Mouse (Mus musculus) C2C12 (cell line): ENCODE data around the gene Smim5. TPM values are rescaled to one million over a fixed set of nuclear protein-coding genes. Genes with fewer than 3 reads are reported as not detected.

Source experiments
- H3K27me3 ChIP-seq: one replicate; pipeline ENCODE4 v1.6.1; 2011; ENCODE audit not compliant: control insufficient read depth, insufficient read depth, insufficient read length
- H3K36me3 ChIP-seq: one replicate; pipeline ENCODE4 v1.6.1; 2011; ENCODE audit not compliant: control insufficient read depth, insufficient read depth
- H3K4me3 ChIP-seq: one replicate; pipeline ENCODE4 v1.5.1; 2011; ENCODE audit warnings: mild to moderate bottlenecking, control low read depth; ENCODE audit not compliant: poor library complexity, insufficient read depth, severe bottlenecking
- H3K79me2 ChIP-seq: one replicate; pipeline ENCODE4 v1.6.1; 2011; ENCODE audit not compliant: control insufficient read depth, insufficient read depth
- H3K79me3 ChIP-seq: one replicate; pipeline ENCODE4 v1.6.1; 2011; ENCODE audit warnings: low read depth, control low read depth
- H3ac ChIP-seq: one replicate; pipeline ENCODE3; 2011; ENCODE audit warnings: low read depth; ENCODE audit not compliant: control insufficient read depth, insufficient read length
- CEBPB ChIP-seq: IDR thresholded peaks from one replicate; pipeline ENCODE4 v1.6.1; 2011; ENCODE audit warnings: low read depth, mild to moderate bottlenecking, control low read depth, moderate library complexity
- CTCF ChIP-seq: IDR thresholded peaks from one replicate; pipeline ENCODE4 v1.5.1; 2011; ENCODE audit not compliant: control insufficient read depth, insufficient read depth, insufficient read length
- FOSL1 ChIP-seq: IDR thresholded peaks from one replicate; pipeline ENCODE4 v1.8.0; 2011; ENCODE audit warnings: mild to moderate bottlenecking, low read length; ENCODE audit not compliant: poor library complexity, insufficient read depth, severe bottlenecking
- MAX ChIP-seq: IDR thresholded peaks from one replicate; pipeline ENCODE4 v1.6.1; 2011; ENCODE audit warnings: mild to moderate bottlenecking, control low read depth
- MYOD1 ChIP-seq: IDR thresholded peaks from one replicate; pipeline ENCODE4 v1.6.1; 2011; ENCODE audit warnings: low read depth; ENCODE audit not compliant: control insufficient read depth, insufficient read length
- MYOG ChIP-seq: IDR thresholded peaks from one replicate; pipeline ENCODE4 v1.6.1; 2011; ENCODE audit not compliant: control insufficient read depth, insufficient read length; ENCODE audit errors: extremely low read depth
- USF1 ChIP-seq: IDR thresholded peaks from one replicate; pipeline ENCODE4 v1.6.1; 2011; ENCODE audit warnings: low read depth, mild to moderate bottlenecking, control low read depth, moderate library complexity
- polyA plus RNA-seq: library from polyadenylated mRNA; unstranded; fragments of >200 nt; fragmentation: generic; extraction: Trizol; gene quantifications from one replicate; pipeline ENCODE4 v1.2.1, GENCODE M21; 2012; ENCODE audit warnings: missing spikeins

The Smim5 gene
- polyA plus RNA-seq, 1 experiment = 0.53 TPM

GRCm38 (mm10) chr11:115921986-115922385 is 22.2 kb downstream of the Smim5 start:
- H3ac ChIP-seq = no peak overlapping the region
- peaks cover 20% of the 10 kb centered on the region for H3K36me3 ChIP-seq
- H3K27me3 ChIP-seq = no peaks in the 10 kb centered on the region
- no peak overlapping the region for H3K4me3 ChIP-seq
- TF ChIP-seq MAX (no peak), CEBPB (no peak), MYOD1 (no peak), FOSL1 (no peak), CTCF (no peak), USF1 (no peak), MYOG (no peak)
- no peaks in the 10 kb centered on the region for H3K79me3 ChIP-seq
- H3K79me2 ChIP-seq = no peaks in the 10 kb centered on the region

GRCm38 (mm10) chr11:115929031-115929430 is 29.3 kb downstream of the Smim5 start:
- Histone ChIP-seq H3K27me3 (no peaks in the 10 kb centered on the region), H3K79me3 (peaks cover 11% of the 10 kb centered on the region), H3K4me3 (no peak overlapping the region), H3K36me3 (peaks cover 7% of the 10 kb centered on the region), H3ac (no peak overlapping the region), H3K79me2 (peaks cover 32% of the 10 kb centered on the region)
- TF ChIP-seq MYOG = no peak
- TF ChIP-seq MAX = no peak
- no peak for TF ChIP-seq USF1
- no peak for TF ChIP-seq FOSL1
- no peak for TF ChIP-seq CEBPB
- no peak for TF ChIP-seq MYOD1
- no peak for TF ChIP-seq CTCF

- no peak overlapping the region for H3ac ChIP-seq
- no peak overlapping the region for H3K4me3 ChIP-seq
- H3K36me3 ChIP-seq = peaks cover 7% of the 10 kb centered on the region
- peaks cover 40% of the 10 kb centered on the region for H3K79me2 ChIP-seq
- H3K27me3 ChIP-seq = no peaks in the 10 kb centered on the region
- no peak for TF ChIP-seq USF1
- TF ChIP-seq CEBPB = no peak
- TF ChIP-seq MAX = no peak
- TF ChIP-seq MYOG = no peak
- no peak for TF ChIP-seq MYOD1
- TF ChIP-seq CTCF = no peak
- no peak for TF ChIP-seq FOSL1
- peaks cover 19% of the 10 kb centered on the region for H3K79me3 ChIP-seq
Observed at GRCm38 (mm10) chr11:115929818-115930217, 30.1 kb downstream of the Smim5 start.

- H3K36me3 ChIP-seq = peaks cover 14% of the 10 kb centered on the region
- TF ChIP-seq MAX (no peak), CTCF (no peak), FOSL1 (no peak), MYOD1 (no peak), MYOG (no peak), USF1 (no peak), CEBPB (no peak)
Observed at GRCm38 (mm10) chr11:115931235-115931634, 31.5 kb downstream of the Smim5 start.

GRCm38 (mm10) chr11:115933108-115933746 is 33.5 kb downstream of the Smim5 start, which contains the start of the genes Sap30bp and Recql5:
Sap30bp (plus strand) TSS chr11:115933282.
Recql5 (minus strand) TSS chr11:115933477.
- Histone ChIP-seq H3K36me3 (peaks cover 21% of the 10 kb centered on the region), H3ac (peak within 1 kb of the TSS; percentile 84), H3K27me3 (no peaks in the 10 kb centered on the region), H3K4me3 (peak within 1 kb of the TSS; percentile 95), H3K79me2 (peaks cover 74% of the 10 kb centered on the region), H3K79me3 (peaks cover 37% of the 10 kb centered on the region)
- TF ChIP-seq MYOG = no peak
- TF ChIP-seq USF1 = peak; percentile 38
- peak; percentile 92 for TF ChIP-seq MAX
- peak; percentile 67 for TF ChIP-seq FOSL1
- TF ChIP-seq CTCF = no peak
- TF ChIP-seq CEBPB = no peak
- TF ChIP-seq MYOD1 = no peak

More at GRCm38 (mm10) chr11:115931235-115931634, 31.5 kb downstream of the Smim5 start:
- peaks cover 32% of the 10 kb centered on the region for H3K79me3 ChIP-seq
- no peak overlapping the region for H3K4me3 ChIP-seq
- H3ac ChIP-seq = no peak overlapping the region
- H3K79me2 ChIP-seq = peaks cover 55% of the 10 kb centered on the region
- no peaks in the 10 kb centered on the region for H3K27me3 ChIP-seq
